Mouse (Mus musculus) embryonic stem cell, embryonic (primary cell): Measurements from ENCODE around the gene Gm20388.

ENCODE experiments used
- CTCF ChIA-PET, 4 experiments: fragments of 300-600 bp in 2 of 4; fragments of 350-600 bp in 2 of 4; sonication (Branson Sonifier 250); formaldehyde crosslinking; loops; one replicate each; lab custom pipeline; 2022; ENCODE audit warnings: inconsistent platforms in 2 of 4; lab: Charles Lee
- POLR2A ChIA-PET, 4 experiments: fragments of 300-600 bp in 2 of 4; fragments of 350-600 bp in 2 of 4; sonication (Branson Sonifier 250); formaldehyde crosslinking; loops; one replicate each; lab custom pipeline; 2022; ENCODE audit warnings: antibody characterized with exemption in 4 of 4, inconsistent platforms in 1 of 4; lab: Charles Lee

The Gm20388 gene

GRCm38 (mm10) chr8:121731060-121731459 lies 1820.4 kb downstream of the Gm20388 start:
- ChIA-PET CTCF (no interaction called here), POLR2A (no interaction called here)

- POLR2A ChIA-PET = interaction anchor here in 2 of 4 experiments (1.0 to 1.6 kb wide), 2 partner anchors 11 to 14 kb away, joined by 4 to 7 read pairs; no protein-coding TSS in a partner anchor
- CTCF ChIA-PET = interaction anchor here in 2 of 4 experiments (0.5 to 0.9 kb wide), 2 partner anchors 129 to 130 kb away, joined by 3 to 12 read pairs; no protein-coding TSS in a partner anchor
Observed at GRCm38 (mm10) chr8:121731471-121732333, 1821.1 kb downstream of the Gm20388 start.

- ChIA-PET CTCF (interaction anchor here in 2 of 4 experiments (0.5 to 0.9 kb wide), 2 partner anchors 130 kb away, joined by 3 to 12 read pairs; no protein-coding TSS in a partner anchor), POLR2A (interaction anchor here in 2 of 4 experiments (1.0 to 1.6 kb wide), 2 partner anchors 10 to 15 kb away, joined by 4 to 7 read pairs; no protein-coding TSS in a partner anchor)
Observed at GRCm38 (mm10) chr8:121732334-121732665, 1821.7 kb downstream of the Gm20388 start.

GRCm38 (mm10) chr8:121734262-121734661 lies 1823.6 kb downstream of the Gm20388 start:
- POLR2A ChIA-PET = interaction anchor here in 1 of 4 experiments (1.0 kb wide), 1 partner anchor 25 kb away, joined by 3 read pairs; no protein-coding TSS in a partner anchor
- CTCF ChIA-PET = no interaction called here

GRCm38 (mm10) chr8:121736236-121736635 lies 1825.6 kb downstream of the Gm20388 start:
- ChIA-PET CTCF (interaction anchor here in 2 of 4 experiments (0.5 to 1.1 kb wide), 5 partner anchors 14 to 1435 kb away, joined by 3 to 4 read pairs (median 3); no protein-coding TSS in a partner anchor), POLR2A (interaction anchor here in 2 of 4 experiments (0.6 to 0.9 kb wide), 2 partner anchors 145 to 1587 kb away, joined by 3 to 7 read pairs; no protein-coding TSS in a partner anchor)

- ChIA-PET POLR2A (interaction anchor here in 2 of 4 experiments (0.6 kb wide), 2 partner anchors 14 to 36 kb away, joined by 3 read pairs; no protein-coding TSS in a partner anchor), CTCF (interaction anchor here in 1 of 4 experiments (1.5 kb wide), 1 partner anchor 11 kb away, joined by 5 read pairs; no protein-coding TSS in a partner anchor)
Observed at GRCm38 (mm10) chr8:121740721-121741120, 1830.1 kb downstream of the Gm20388 start.

GRCm38 (mm10) chr8:121749501-121749900 lies 1838.9 kb downstream of the Gm20388 start:
- POLR2A ChIA-PET = interaction anchor here in 1 of 4 experiments (1.0 kb wide), 1 partner anchor 33 kb away, joined by 3 read pairs; no protein-coding TSS in a partner anchor

GRCm38 (mm10) chr8:121750512-121750911 lies 1839.9 kb downstream of the Gm20388 start:
- ChIA-PET CTCF (interaction anchor here (0.6 to 3.3 kb wide), 27 partner anchors 10 to 219 kb away, joined by 3 to 27 read pairs (median 6); partner anchors contain the start of gene Fbxo31 (in 1 of the 4)), POLR2A (interaction anchor here in 1 of 4 experiments (1.5 kb wide), 1 partner anchor 100 kb away, joined by 5 read pairs; no protein-coding TSS in a partner anchor)

More at GRCm38 (mm10) chr8:121749501-121749900, 1838.9 kb downstream of the Gm20388 start:
- CTCF ChIA-PET = interaction anchor here in 3 of 4 experiments (0.5 to 3.1 kb wide), 8 partner anchors 14 to 218 kb away, joined by 3 to 27 read pairs (median 4); partner anchors contain the start of gene Fbxo31 (in 1 of the 3)

GRCm38 (mm10) chr8:121751407-121751806 lies 1840.8 kb downstream of the Gm20388 start:
- POLR2A ChIA-PET = interaction anchor here in 3 of 4 experiments (0.6 to 1.5 kb wide), 8 partner anchors 21 to 976 kb away, joined by 3 to 8 read pairs (median 3); no protein-coding TSS in a partner anchor
- CTCF ChIA-PET = interaction anchor here (0.6 to 3.3 kb wide), 70 partner anchors 9 to 874 kb away, joined by 3 to 27 read pairs (median 4); partner anchors contain the start of gene Fbxo31 (in 1 of the 4)

GRCm38 (mm10) chr8:121758470-121758869 lies 1847.8 kb downstream of the Gm20388 start:
- POLR2A ChIA-PET = no interaction called here
- CTCF ChIA-PET = interaction anchor here in 1 of 4 experiments (0.6 kb wide), 1 partner anchor 37 kb away, joined by 5 read pairs; no protein-coding TSS in a partner anchor

- POLR2A ChIA-PET = no interaction called here
- CTCF ChIA-PET = interaction anchor here in 1 of 4 experiments (1.6 kb wide), 1 partner anchor 9 kb away, joined by 6 read pairs; no protein-coding TSS in a partner anchor
Observed at GRCm38 (mm10) chr8:121760484-121760883, 1849.8 kb downstream of the Gm20388 start.

GRCm38 (mm10) chr8:121761480-121761879 lies 1850.8 kb downstream of the Gm20388 start:
- CTCF ChIA-PET = interaction anchor here in 2 of 4 experiments (0.5 to 1.6 kb wide), 2 partner anchors 10 to 46 kb away, joined by 3 to 6 read pairs; no protein-coding TSS in a partner anchor

GRCm38 (mm10) chr8:121762999-121763699 lies 1852.5 kb downstream of the Gm20388 start:
- CTCF ChIA-PET = interaction anchor here (0.6 to 1.5 kb wide), 7 partner anchors 12 to 1327 kb away, joined by 3 to 9 read pairs (median 4); no protein-coding TSS in a partner anchor
- POLR2A ChIA-PET = interaction anchor here in 2 of 4 experiments (0.6 to 0.8 kb wide), 3 partner anchors 21 to 221 kb away, joined by 3 to 5 read pairs (median 3); no protein-coding TSS in a partner anchor

More at GRCm38 (mm10) chr8:121761480-121761879, 1850.8 kb downstream of the Gm20388 start:
- POLR2A ChIA-PET = no interaction called here

GRCm38 (mm10) chr8:121763700-121764013 lies 1853.0 kb downstream of the Gm20388 start:
- POLR2A ChIA-PET = interaction anchor here in 2 of 4 experiments (0.6 to 1.4 kb wide), 5 partner anchors 10 to 221 kb away, joined by 3 to 5 read pairs (median 3); no protein-coding TSS in a partner anchor
- CTCF ChIA-PET = interaction anchor here in 2 of 4 experiments (0.6 to 1.2 kb wide), 4 partner anchors 10 to 156 kb away, joined by 3 to 9 read pairs (median 4); no protein-coding TSS in a partner anchor

GRCm38 (mm10) chr8:121765594-121766138 lies 1855.0 kb downstream of the Gm20388 start:
- ChIA-PET CTCF (interaction anchor here in 2 of 4 experiments (1.5 kb wide), 2 partner anchors 9 to 15 kb away, joined by 3 to 5 read pairs; no protein-coding TSS in a partner anchor), POLR2A (interaction anchor here in 1 of 4 experiments (1.1 kb wide), 1 partner anchor 13 kb away, joined by 3 read pairs; no protein-coding TSS in a partner anchor)

GRCm38 (mm10) chr8:121769095-121769494 lies 1858.5 kb downstream of the Gm20388 start:
- CTCF ChIA-PET = interaction anchor here in 2 of 4 experiments (0.5 to 0.9 kb wide), 2 partner anchors 72 to 81 kb away, joined by 3 read pairs; no protein-coding TSS in a partner anchor
- POLR2A ChIA-PET = interaction anchor here in 1 of 4 experiments (1.6 kb wide), 1 partner anchor 10 kb away, joined by 5 read pairs; no protein-coding TSS in a partner anchor

GRCm38 (mm10) chr8:121769621-121770020 lies 1859.0 kb downstream of the Gm20388 start:
- ChIA-PET POLR2A (interaction anchor here in 1 of 4 experiments (1.6 kb wide), 1 partner anchor 10 kb away, joined by 5 read pairs; no protein-coding TSS in a partner anchor), CTCF (interaction anchor here in 2 of 4 experiments (0.9 kb wide), 2 partner anchors 72 to 75 kb away, joined by 3 read pairs; no protein-coding TSS in a partner anchor)
